Mouse (Mus musculus): ENCODE results near the gene Lrrc63.
"Not testable (repeated sequence)": the region's sequence is repeated elsewhere in the genome, so short reads cannot be mapped to it uniquely, and the experiment has no call there.

The Lrrc63 gene

GRCm38 (mm10) chr14:75130501-75131318 lies at the start of gene Lrrc63, which contains the start of gene Lcp1:
Gene Lrrc63, minus strand, starts transcription at chr14:75130881.
Gene Lcp1, plus strand, starts transcription at chr14:75131101.
- peak; percentile 48 for DNase-seq (ENCODE audit: low read depth, low spot score)

GRCm38 (mm10) chr14:75179255-75179963 lies 48.7 kb upstream of the Lrrc63 start:
- DNase-seq (ENCODE audit: low read depth, low spot score) = peak; percentile 45

- DNase-seq (ENCODE audit: low read depth, low spot score) = no peak
Observed at GRCm38 (mm10) chr14:75178801-75179211, 48.1 kb upstream of the Lrrc63 start.

- no peak for DNase-seq (ENCODE audit: low read depth, low spot score)
Observed at GRCm38 (mm10) chr14:75178384-75178793, 47.7 kb upstream of the Lrrc63 start.

GRCm38 (mm10) chr14:75177400-75177799 lies 46.7 kb upstream of the Lrrc63 start:
- DNase-seq (ENCODE audit: low read depth, low spot score) = no peak

GRCm38 (mm10) chr14:75176425-75177045 lies 45.9 kb upstream of the Lrrc63 start:
- peak; percentile 38 for DNase-seq (ENCODE audit: low read depth, low spot score)

- DNase-seq (ENCODE audit: low read depth, low spot score) = no peak
Observed at GRCm38 (mm10) chr14:75175781-75176180, 45.1 kb upstream of the Lrrc63 start.

GRCm38 (mm10) chr14:75174731-75175555 lies 44.3 kb upstream of the Lrrc63 start:
- no peak for DNase-seq (ENCODE audit: low read depth, low spot score)

- no peak for DNase-seq (ENCODE audit: low read depth, low spot score)
Observed at GRCm38 (mm10) chr14:75174296-75174695, 43.6 kb upstream of the Lrrc63 start.

GRCm38 (mm10) chr14:75170546-75170945 lies 39.9 kb upstream of the Lrrc63 start:
- no peak for DNase-seq (ENCODE audit: low read depth, low spot score)

GRCm38 (mm10) chr14:75168501-75168900 lies 37.8 kb upstream of the Lrrc63 start:
- no peak for DNase-seq (ENCODE audit: low read depth, low spot score)

- no peak for DNase-seq (ENCODE audit: low read depth, low spot score)
Observed at GRCm38 (mm10) chr14:75165574-75166131, 35.0 kb upstream of the Lrrc63 start.

GRCm38 (mm10) chr14:75164345-75164744 lies 33.7 kb upstream of the Lrrc63 start:
- no peak for DNase-seq (ENCODE audit: low read depth, low spot score)

- DNase-seq (ENCODE audit: low read depth, low spot score) = no peak
Observed at GRCm38 (mm10) chr14:75163866-75164265, 33.2 kb upstream of the Lrrc63 start.

GRCm38 (mm10) chr14:75159375-75159774 lies 28.7 kb upstream of the Lrrc63 start:
- no peak for DNase-seq (ENCODE audit: low read depth, low spot score)

GRCm38 (mm10) chr14:75154481-75154880 lies 23.8 kb upstream of the Lrrc63 start:
- no peak for DNase-seq (ENCODE audit: low read depth, low spot score)

GRCm38 (mm10) chr14:75151146-75151545 lies 20.5 kb upstream of the Lrrc63 start:
- DNase-seq (ENCODE audit: low read depth, low spot score) = no peak

- DNase-seq (ENCODE audit: low read depth, low spot score) = no peak
Observed at GRCm38 (mm10) chr14:75150653-75151052, 20.0 kb upstream of the Lrrc63 start.

- DNase-seq (ENCODE audit: low read depth, low spot score) = no peak
Observed at GRCm38 (mm10) chr14:75148229-75148628, 17.5 kb upstream of the Lrrc63 start.

GRCm38 (mm10) chr14:75147706-75148105 lies 17.0 kb upstream of the Lrrc63 start:
- not testable (repeated sequence) for DNase-seq (ENCODE audit: low read depth, low spot score)

- DNase-seq (ENCODE audit: low read depth, low spot score) = no peak
Observed at GRCm38 (mm10) chr14:75139225-75139624, 8.5 kb upstream of the Lrrc63 start.

Measured in skeletal muscle tissue, adult 2 months (tissue).